Mouse (Mus musculus): ENCODE data around the gene Ptrh1. TPM values are rescaled to one million over a fixed set of nuclear protein-coding genes. Genes with fewer than 3 reads are reported as not detected.

The Ptrh1 gene
- total and polyA plus RNA-seq, 3 experiments = 1.4 to 9.2 (median 4.6) TPM

GRCm38 (mm10) chr2:32768661-32769285 is 6.8 kb upstream of the Ptrh1 start:
- dilution Hi-C loops (cut with MboI; ENCODE audit: extremely low pct_ligation_motif_present, extremely low pct_unique_long_range_greater_than_20kb, low sequenced_read_pairs) (no loop called here), in situ Hi-C loops (cut with MboI; ENCODE audit: low pct_ligation_motif_present, low pct_unique_long_range_greater_than_20kb, low sequenced_read_pairs) (no loop called here)
- Histone ChIP-seq H3K9ac (ENCODE audit: insufficient read depth, low read depth) (no peak overlapping the region), H3K9me3 (replicated peaks; ENCODE audit: low read length) (no peaks in the 10 kb centered on the region), H3K27ac (ENCODE audit: insufficient read depth, low read depth) (no peak overlapping the region), H3K27me3 (replicated peaks) (peaks cover 3% of the 10 kb centered on the region), H3K79me2 (replicated peaks; ENCODE audit: control insufficient read depth, extremely low read depth, insufficient read depth, poor library complexity, severe bottlenecking) (no peaks in the 10 kb centered on the region), H3K4me2 (ENCODE audit: insufficient read depth, low read depth, poor library complexity, severe bottlenecking) (no peak overlapping the region), H3K36me3 (replicated peaks in 1 of 2; ENCODE audit: control insufficient read depth in 1 of 2, insufficient read depth in 1 of 2, low read length in 1 of 2) (peaks cover 0 to 6% of the 10 kb centered on the region in 2 experiments), H3K4me1 (ENCODE audit: control insufficient read depth in 1 of 2, insufficient read depth in 2 of 2) (peaks cover 6 to 11% of the 10 kb centered on the region in 2 experiments; a peak in 3 of 4 replicates), H3K4me3 (replicated peaks in 1 of 3; ENCODE audit: low read depth in 2 of 3, low read length in 2 of 3, poor library complexity in 1 of 3) (no peak overlapping the region)
- TF ChIP-seq POLR2A (IDR thresholded peaks at IDR 0.05; ENCODE audit: low read depth, low read length) (no peak), POLR2AphosphoS2 (IDR thresholded peaks at IDR 0.05; ENCODE audit: low read depth, low read length) (no peak), MYC (IDR thresholded peaks at IDR 0.05; ENCODE audit: low read depth, low read length) (no peak), GABPA (IDR thresholded peaks at IDR 0.05; ENCODE audit: insufficient replicate concordance, low read depth, low read length) (no peak), JUND (conservative IDR thresholded peaks at IDR 0.05; ENCODE audit: low read depth, low read length) (no peak), SIN3A (IDR thresholded peaks at IDR 0.05; ENCODE audit: low read length) (no peak), KAT2A (IDR thresholded peaks at IDR 0.05; ENCODE audit: insufficient replicate concordance, low read length) (no peak), ZMIZ1 (IDR thresholded peaks at IDR 0.05; ENCODE audit: low read depth, low read length) (no peak), ZKSCAN1 (IDR thresholded peaks at IDR 0.05; ENCODE audit: borderline replicate concordance, low read depth, low read length) (no peak), UBTF (IDR thresholded peaks at IDR 0.05; ENCODE audit: low read depth, low read length) (no peak), ELF1 (IDR thresholded peaks at IDR 0.05; ENCODE audit: low read depth, low read length) (no peak), MAX (IDR thresholded peaks at IDR 0.05; ENCODE audit: low read length) (no peak), RAD21 (IDR thresholded peaks at IDR 0.05; ENCODE audit: low read depth, low read length) (no peak), EP300 (IDR thresholded peaks at IDR 0.05; ENCODE audit: low read length) (no peak), BHLHE40 (IDR thresholded peaks at IDR 0.05; ENCODE audit: low read depth, low read length) (no peak)
- no peak for DNase-seq (ENCODE audit: extremely low read depth)

- Histone ChIP-seq H3K4me2 (ENCODE audit: insufficient read depth, low read depth, poor library complexity, severe bottlenecking) (no peak overlapping the region), H3K36me3 (replicated peaks in 1 of 2; ENCODE audit: control insufficient read depth in 1 of 2, insufficient read depth in 1 of 2, low read length in 1 of 2) (peaks cover 0 to 4% of the 10 kb centered on the region in 2 experiments), H3K4me3 (replicated peaks in 1 of 3; ENCODE audit: low read depth in 2 of 3, low read length in 2 of 3, poor library complexity in 1 of 3) (no peak overlapping the region), H3K27ac (ENCODE audit: insufficient read depth, low read depth) (no peak overlapping the region), H3K4me1 (ENCODE audit: control insufficient read depth in 1 of 2, insufficient read depth in 2 of 2) (peaks cover 6 to 11% of the 10 kb centered on the region in 2 experiments; a peak in 3 of 4 replicates), H3K9me3 (replicated peaks; ENCODE audit: low read length) (no peaks in the 10 kb centered on the region), H3K9ac (ENCODE audit: insufficient read depth, low read depth) (no peak overlapping the region), H3K79me2 (replicated peaks; ENCODE audit: control insufficient read depth, extremely low read depth, insufficient read depth, poor library complexity, severe bottlenecking) (no peaks in the 10 kb centered on the region), H3K27me3 (replicated peaks) (peaks cover 10% of the 10 kb centered on the region)
- no peak for DNase-seq (ENCODE audit: extremely low read depth)
- no peak for TF ChIP-seq MAFK (IDR thresholded peaks at IDR 0.05; ENCODE audit: insufficient replicate concordance, low read length)
- TF ChIP-seq ETS1 (conservative IDR thresholded peaks at IDR 0.05; ENCODE audit: low read depth, low read length) = no peak
- dilution Hi-C loops (cut with MboI; ENCODE audit: extremely low pct_ligation_motif_present, extremely low pct_unique_long_range_greater_than_20kb, low sequenced_read_pairs) = no loop called here
- in situ Hi-C loops (cut with MboI; ENCODE audit: low pct_ligation_motif_present, low pct_unique_long_range_greater_than_20kb, low sequenced_read_pairs) = loop anchor here (10.0 kb wide), 1 partner anchor 165 kb away; no protein-coding TSS in a partner anchor
These were observed 6.1 kb upstream of the Ptrh1 start for GRCm38 (mm10) chr2:32769327-32770085.

All from CH12.LX (cell line).